Mouse (Mus musculus) liver, embryonic 15.5 days (tissue): ENCODE data around the gene Olfr961. TPM values are rescaled to one million over a fixed set of nuclear protein-coding genes. Genes with fewer than 3 reads are reported as not detected.

Experiments
- ATAC-seq: fragments of 200-750 bp; cut with Nextera tagmentation; 2 replicates; pipeline ENCODE4 v1.8.0; 2017; ENCODE audit warnings: moderate number of reproducible peaks, mild to moderate bottlenecking, moderate library complexity; ENCODE audit not compliant: insufficient read depth
- H3K27ac ChIP-seq: fragments of 300-500 bp; sonication (generic); replicated peaks from 2 replicates; pipeline ENCODE4 v1.5.1; 2015; ENCODE audit warnings: mild to moderate bottlenecking, inconsistent platforms
- H3K27me3 ChIP-seq: fragments of 300-500 bp; sonication (generic); 2 replicates; pipeline ENCODE4 v1.6.1; 2015; ENCODE audit warnings: mild to moderate bottlenecking, inconsistent platforms
- H3K36me3 ChIP-seq: fragments of 300-500 bp; sonication (generic); replicated peaks from 2 replicates; pipeline ENCODE4 v1.6.1; 2015; ENCODE audit warnings: moderate library complexity, mild to moderate bottlenecking, inconsistent platforms
- H3K4me1 ChIP-seq: fragments of 300-500 bp; sonication (generic); replicated peaks from 2 replicates; pipeline ENCODE4 v1.6.1; 2015; ENCODE audit warnings: inconsistent platforms
- H3K4me2 ChIP-seq: fragments of 300-500 bp; sonication (generic); 2 replicates; pipeline ENCODE4 v1.6.1; 2015; ENCODE audit warnings: moderate library complexity, mild to moderate bottlenecking, inconsistent platforms
- H3K4me3 ChIP-seq: fragments of 300-500 bp; sonication (generic); replicated peaks from 2 replicates; pipeline ENCODE4 v1.5.1; 2015; ENCODE audit warnings: mild to moderate bottlenecking, inconsistent platforms
- H3K9ac ChIP-seq: fragments of 300-500 bp; sonication (generic); 2 replicates; pipeline ENCODE4 v1.6.1; 2015; ENCODE audit warnings: moderate library complexity, mild to moderate bottlenecking, inconsistent platforms
- H3K9me3 ChIP-seq: fragments of 300-500 bp; sonication (generic); replicated peaks from 2 replicates; pipeline ENCODE4 v1.6.1; 2016; ENCODE audit warnings: inconsistent platforms
- WGBS: fragments of 180-500 bp; shearing (Covaris S2); methylation state at CpG from one replicate; pipeline ENCODE4 v1.1.7; 2015; ENCODE audit warnings: mixed read lengths; ENCODE audit not compliant: insufficient replicate concordance; 5-methylcytosine and 5-hydroxymethylcytosine counted together
- polyA plus RNA-seq: library from polyadenylated mRNA; unstranded; fragments of >200 nt; fragmentation: Nextera tagmentation; extraction: Ambion mirVana; gene quantifications from 2 replicates; pipeline ENCODE4 v1.2.1, GENCODE M21; 2015

Gene Olfr961
- not detected in 2 replicates for polyA plus RNA-seq

- Histone ChIP-seq H3K4me1 (no peaks in the 10 kb centered on the region), H3K9ac (no peak within 1 kb of the TSS), H3K4me2 (no peak within 1 kb of the TSS), H3K27ac (no peak within 1 kb of the TSS), H3K27me3 (no peaks in the 10 kb centered on the region), H3K9me3 (no peaks in the 10 kb centered on the region), H3K4me3 (no peak within 1 kb of the TSS), H3K36me3 (no peaks in the 10 kb centered on the region)
- no peak for ATAC-seq
Observed at GRCm38 (mm10) chr9:39644785-39645184, at the start of gene Olfr961. Gene Olfr961, plus strand, starts transcription at chr9:39645085.

DNA sequence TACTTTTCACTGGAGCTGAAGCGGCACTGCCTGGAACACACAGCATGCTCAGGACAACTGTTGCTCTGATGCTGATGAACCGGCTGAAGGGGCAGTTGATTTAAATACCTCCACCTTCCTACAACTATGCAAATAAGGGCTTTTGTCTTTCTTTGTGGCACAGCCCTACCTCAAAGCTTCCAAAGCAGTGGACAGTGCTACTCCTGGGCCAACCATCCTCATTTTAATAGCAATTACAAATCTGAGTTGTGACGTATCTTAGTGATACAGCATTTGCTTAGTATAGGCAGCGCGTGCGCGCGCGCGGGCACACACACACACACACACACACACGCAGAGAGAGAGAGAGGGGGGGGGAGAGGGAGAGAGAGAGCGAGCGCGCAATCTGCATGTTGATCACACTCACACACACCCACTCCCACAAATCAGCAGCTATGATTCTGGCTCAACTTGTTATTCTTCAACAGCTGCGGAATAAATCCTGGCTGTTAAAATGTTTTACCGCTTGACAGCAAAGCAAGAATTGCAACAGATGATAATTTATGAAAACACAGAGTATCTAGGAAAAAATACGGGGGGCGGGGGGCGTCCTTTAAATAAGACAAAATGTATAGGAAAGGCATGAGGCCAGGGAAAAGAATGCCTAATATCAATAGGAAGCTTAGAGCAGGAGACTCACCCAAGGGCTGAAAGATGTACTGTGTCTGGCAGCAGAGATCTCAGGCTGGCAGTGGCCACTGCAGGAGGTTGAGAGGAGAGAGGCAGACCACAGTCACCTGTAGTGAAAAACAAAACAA, 42.2 kb upstream of the Olfr961 start:
- Histone ChIP-seq H3K9me3 (no peaks in the 10 kb centered on the region), H3K4me3 (no peak overlapping the region), H3K27ac (no peak overlapping the region), H3K36me3 (no peaks in the 10 kb centered on the region), H3K4me1 (no peaks in the 10 kb centered on the region), H3K27me3 (peaks cover 17% of the 10 kb centered on the region), H3K4me2 (0 out of 2 replicates have a peak overlapping the region, but pooled peaks have one; percentile 5), H3K9ac (no peak overlapping the region)
- 2% methylated on average over 19 of the region's 19 CpGs for WGBS
- ATAC-seq, result no peak

- Histone ChIP-seq H3K9me3 (no peaks in the 10 kb centered on the region), H3K4me2 (0 out of 2 replicates have a peak overlapping the region, but pooled peaks have one; percentile 5), H3K27me3 (peaks cover 17% of the 10 kb centered on the region), H3K36me3 (no peaks in the 10 kb centered on the region), H3K4me3 (no peak overlapping the region), H3K4me1 (no peaks in the 10 kb centered on the region), H3K9ac (no peak overlapping the region), H3K27ac (no peak overlapping the region)
- ATAC-seq, result no peak
- 3% methylated on average over 9 of the region's 9 CpGs for WGBS
Observed at GRCm38 (mm10) chr9:39603333-39603845, 41.5 kb upstream of the Olfr961 start.

DNA sequence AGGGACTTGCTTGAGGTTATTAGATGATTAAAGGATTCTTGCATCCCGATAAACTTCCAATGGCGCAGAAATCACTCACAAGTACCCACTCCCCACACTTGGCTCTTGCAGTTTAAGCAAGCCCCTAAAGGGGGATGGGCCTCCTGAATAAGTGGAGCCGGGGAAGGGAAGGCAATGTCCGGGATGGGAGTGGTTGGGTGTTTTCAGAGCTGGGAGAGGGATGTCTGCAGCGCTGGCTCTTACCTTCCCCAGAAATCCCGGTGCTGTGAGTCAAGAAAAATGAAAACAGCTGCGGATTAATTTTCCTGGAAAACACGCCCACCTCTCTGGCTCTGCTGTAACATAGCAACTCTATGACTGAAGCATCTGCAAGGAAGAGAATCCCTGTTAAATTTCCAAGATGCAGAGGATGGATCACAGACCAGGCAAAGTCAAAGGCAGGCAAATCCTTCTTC, 40.9 kb upstream of the Olfr961 start, which contains the start of gene AW551984:
Gene AW551984 (minus strand): TSS at position 405 of the 455 bp plus-strand sequence.
- H3K9me3 ChIP-seq, result no peaks in the 10 kb centered on the region
- 0 out of 2 replicates have a peak within 1 kb of the TSS, but pooled peaks have one; percentile 5 for H3K4me2 ChIP-seq
- under 1% methylated on average over 8 of the region's 8 CpGs for WGBS
- no peaks in the 10 kb centered on the region for H3K4me1 ChIP-seq
- H3K36me3 ChIP-seq, result no peaks in the 10 kb centered on the region
- ATAC-seq, result no peak
- H3K4me3 ChIP-seq, result no peak within 1 kb of the TSS
- peaks cover 17% of the 10 kb centered on the region for H3K27me3 ChIP-seq
- no peak within 1 kb of the TSS for H3K9ac ChIP-seq
- no peak within 1 kb of the TSS for H3K27ac ChIP-seq

- no peaks in the 10 kb centered on the region for H3K9me3 ChIP-seq
- H3K9ac ChIP-seq, result no peak overlapping the region
- no peaks in the 10 kb centered on the region for H3K36me3 ChIP-seq
- no peak overlapping the region for H3K4me3 ChIP-seq
- H3K27ac ChIP-seq, result no peak overlapping the region
- ATAC-seq, result no peak
- no peak overlapping the region for H3K4me2 ChIP-seq
- peaks cover 6% of the 10 kb centered on the region for H3K27me3 ChIP-seq
- no peaks in the 10 kb centered on the region for H3K4me1 ChIP-seq
Observed at GRCm38 (mm10) chr9:39608497-39608896, 36.4 kb upstream of the Olfr961 start.

DNA sequence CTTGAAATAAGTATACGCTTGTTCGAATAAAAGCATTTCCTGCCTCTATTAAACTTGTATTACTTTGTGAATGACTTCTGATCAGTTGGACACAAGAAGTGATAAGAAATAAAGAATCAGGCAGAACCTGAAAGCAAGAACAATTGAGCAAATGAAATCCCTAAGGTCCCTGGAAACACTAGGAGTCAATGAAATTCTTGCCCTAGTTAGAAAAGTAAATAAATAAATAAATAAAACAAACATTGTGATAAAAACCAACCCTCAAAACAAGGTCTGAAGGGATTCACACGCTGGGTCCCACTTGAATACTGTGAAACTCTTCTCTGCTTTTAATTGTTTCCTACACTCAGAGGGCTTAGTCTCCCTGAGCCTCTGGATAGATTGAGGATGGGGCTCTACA, 34.5 kb upstream of the Olfr961 start, which contains the start of gene Olfr148:
Gene Olfr148 (plus strand): TSS at position 301 of the 400 bp plus-strand sequence.
- Histone ChIP-seq H3K4me1 (no peaks in the 10 kb centered on the region), H3K4me2 (no peak within 1 kb of the TSS), H3K27me3 (no peaks in the 10 kb centered on the region), H3K9me3 (no peaks in the 10 kb centered on the region), H3K36me3 (no peaks in the 10 kb centered on the region), H3K27ac (no peak within 1 kb of the TSS), H3K9ac (no peak within 1 kb of the TSS), H3K4me3 (no peak within 1 kb of the TSS)
- no peak for ATAC-seq
- 56% methylated on average over 3 of the region's 3 CpGs for WGBS

- Histone ChIP-seq H3K27me3 (no peaks in the 10 kb centered on the region), H3K4me2 (no peak overlapping the region), H3K9me3 (no peaks in the 10 kb centered on the region), H3K36me3 (no peaks in the 10 kb centered on the region), H3K4me1 (no peaks in the 10 kb centered on the region), H3K27ac (no peak overlapping the region), H3K9ac (no peak overlapping the region), H3K4me3 (no peak overlapping the region)
- no peak for ATAC-seq
- 50% methylated on average over 1 of the region's 1 CpGs for WGBS
Observed at GRCm38 (mm10) chr9:39611953-39612352, 32.9 kb upstream of the Olfr961 start.

DNA sequence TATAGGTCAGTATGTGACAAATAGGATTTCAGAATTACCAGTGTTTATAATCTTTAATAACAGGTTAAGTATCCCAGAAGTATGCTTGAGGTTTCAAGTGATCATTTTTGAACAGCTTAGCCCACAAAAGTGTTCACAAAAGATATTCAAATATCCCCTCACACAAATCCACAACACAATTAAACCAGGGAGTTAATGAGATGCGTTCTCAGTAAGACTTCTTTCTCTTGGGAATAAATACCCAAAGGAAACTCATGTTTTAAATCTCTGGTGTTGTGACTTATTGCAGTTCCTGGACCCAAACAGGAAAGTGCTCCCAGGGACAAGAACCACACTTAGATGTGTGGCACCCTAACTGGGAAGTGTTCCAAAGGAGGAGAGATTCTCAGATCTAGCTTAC, 23.8 kb upstream of the Olfr961 start, which contains the start of gene Olfr960:
Gene Olfr960 (plus strand): TSS at position 301 of the 400 bp plus-strand sequence.
- no peak within 1 kb of the TSS for H3K9ac ChIP-seq
- no peak within 1 kb of the TSS for H3K4me2 ChIP-seq
- no peak within 1 kb of the TSS for H3K4me3 ChIP-seq
- H3K27ac ChIP-seq, result no peak within 1 kb of the TSS
- H3K4me1 ChIP-seq, result no peaks in the 10 kb centered on the region
- H3K27me3 ChIP-seq, result no peaks in the 10 kb centered on the region
- 58% methylated on average over 1 of the region's 1 CpGs for WGBS
- no peak for ATAC-seq
- no peaks in the 10 kb centered on the region for H3K36me3 ChIP-seq
- no peaks in the 10 kb centered on the region for H3K9me3 ChIP-seq

GRCm38 (mm10) chr9:39623783-39624182, 21.1 kb upstream of the Olfr961 start:
- no peak for ATAC-seq
- WGBS, result 62% methylated on average over 3 of the region's 3 CpGs
- H3K9ac ChIP-seq, result no peak overlapping the region
- H3K4me1 ChIP-seq, result no peaks in the 10 kb centered on the region
- H3K4me3 ChIP-seq, result no peak overlapping the region
- H3K4me2 ChIP-seq, result no peak overlapping the region
- H3K36me3 ChIP-seq, result no peaks in the 10 kb centered on the region
- no peaks in the 10 kb centered on the region for H3K27me3 ChIP-seq
- H3K27ac ChIP-seq, result no peak overlapping the region
- no peaks in the 10 kb centered on the region for H3K9me3 ChIP-seq

GRCm38 (mm10) chr9:39624711-39625110, 20.2 kb upstream of the Olfr961 start:
- ATAC-seq, result no peak
- no peak overlapping the region for H3K9ac ChIP-seq
- no peaks in the 10 kb centered on the region for H3K27me3 ChIP-seq
- H3K36me3 ChIP-seq, result no peaks in the 10 kb centered on the region
- H3K27ac ChIP-seq, result no peak overlapping the region
- no peak overlapping the region for H3K4me3 ChIP-seq
- H3K4me2 ChIP-seq, result no peak overlapping the region
- no peaks in the 10 kb centered on the region for H3K9me3 ChIP-seq
- 23% methylated on average over 2 of the region's 2 CpGs for WGBS
- no peaks in the 10 kb centered on the region for H3K4me1 ChIP-seq

DNA sequence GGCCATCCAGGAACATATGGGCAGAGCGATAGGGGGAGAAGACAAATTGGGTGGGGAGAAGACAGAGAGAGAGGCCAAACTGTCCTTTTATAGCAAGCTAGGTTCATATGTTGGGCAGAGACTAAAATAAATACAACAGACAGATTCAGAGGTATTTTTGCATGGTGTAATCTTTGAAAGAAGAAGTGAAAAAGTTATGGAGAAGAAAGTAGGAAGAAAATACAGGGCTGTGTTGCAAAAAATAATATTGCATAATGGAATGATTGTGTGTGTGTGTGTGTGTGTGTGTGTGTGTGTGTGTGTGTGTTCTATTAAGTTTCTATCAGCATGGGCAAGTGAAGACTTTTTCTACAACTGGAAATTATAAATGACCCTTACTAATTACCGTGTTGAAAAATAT, 15.8 kb upstream of the Olfr961 start:
- Histone ChIP-seq H3K9ac (no peak overlapping the region), H3K4me3 (no peak overlapping the region), H3K9me3 (no peaks in the 10 kb centered on the region), H3K36me3 (no peaks in the 10 kb centered on the region), H3K27me3 (no peaks in the 10 kb centered on the region), H3K4me1 (no peaks in the 10 kb centered on the region), H3K4me2 (no peak overlapping the region), H3K27ac (no peak overlapping the region)
- no peak for ATAC-seq
- 69% methylated on average over 2 of the region's 2 CpGs for WGBS
